Mouse (Mus musculus): Measurements from ENCODE around the gene BC107364. TPM values are rescaled to one million over a fixed set of nuclear protein-coding genes. Genes with fewer than 3 reads are reported as not detected.
"Not testable (repeated sequence)": the region's sequence is repeated elsewhere in the genome, so short reads cannot be mapped to it uniquely, and the experiment has no call there.

BC107364 gene
- total and polyA plus RNA-seq, 2 experiments from 2014 or later = not detected

- Histone ChIP-seq H3K36me3 (ENCODE audit: insufficient read depth, low read length) (no peaks in the 10 kb centered on the region), H3K4me2 (ENCODE audit: low read depth, low read length, poor library complexity, severe bottlenecking) (no peak overlapping the region), H3K9ac (replicated peaks; ENCODE audit: low read length, poor library complexity, severe bottlenecking) (no peak overlapping the region), H3K27ac (ENCODE audit: low read depth, low read length) (no peak overlapping the region), H3K27me3 (ENCODE audit: insufficient read depth, low read length) (no peaks in the 10 kb centered on the region), H3K4me1 (ENCODE audit: insufficient read depth, low read length) (no peaks in the 10 kb centered on the region), H3K9me3 (ENCODE audit: low read length) (no peaks in the 10 kb centered on the region), H3K4me3 (ENCODE audit: low read depth, low read length) (no peak overlapping the region)
- WGBS = 29% methylated on average over 9 of the region's 9 CpGs
- TF ChIP-seq CTCF (IDR thresholded peaks at IDR 0.05) = no peak
- DNase-seq (ENCODE audit: low spot score) (peak; percentile 8), ATAC-seq (ENCODE audit: low FRiP score) (no peak)
These were observed 28.2 kb downstream of the BC107364 start for GRCm38 (mm10) chr3:96423889-96424288.

- H3K9me3 ChIP-seq (ENCODE audit: low read length) = no peaks in the 10 kb centered on the region
- H3K4me1 ChIP-seq (ENCODE audit: insufficient read depth, low read length) = no peaks in the 10 kb centered on the region
- no peak for TF ChIP-seq CTCF (IDR thresholded peaks at IDR 0.05)
- H3K9ac ChIP-seq (replicated peaks; ENCODE audit: low read length, poor library complexity, severe bottlenecking) = no peak overlapping the region
- no peaks in the 10 kb centered on the region for H3K27me3 ChIP-seq (ENCODE audit: insufficient read depth, low read length)
- ATAC-seq (ENCODE audit: low FRiP score) (no peak), DNase-seq (ENCODE audit: low spot score) (no peak)
- H3K4me3 ChIP-seq (ENCODE audit: low read depth, low read length) = no peak overlapping the region
- no peak overlapping the region for H3K4me2 ChIP-seq (ENCODE audit: low read depth, low read length, poor library complexity, severe bottlenecking)
- WGBS = 56% methylated on average over 3 of the region's 3 CpGs
- no peak overlapping the region for H3K27ac ChIP-seq (ENCODE audit: low read depth, low read length)
- no peaks in the 10 kb centered on the region for H3K36me3 ChIP-seq (ENCODE audit: insufficient read depth, low read length)
These were observed 31.3 kb downstream of the BC107364 start for GRCm38 (mm10) chr3:96420796-96421195.

GRCm38 (mm10) chr3:96418902-96419301, 33.2 kb downstream of the BC107364 start:
- not testable (repeated sequence) for DNase-seq (ENCODE audit: low spot score); H3K27ac ChIP-seq (ENCODE audit: low read depth, low read length); H3K9me3 ChIP-seq (ENCODE audit: low read length); ATAC-seq (ENCODE audit: low FRiP score); H3K27me3 ChIP-seq (ENCODE audit: insufficient read depth, low read length); H3K4me3 ChIP-seq (ENCODE audit: low read depth, low read length); H3K4me1 ChIP-seq (ENCODE audit: insufficient read depth, low read length); H3K36me3 ChIP-seq (ENCODE audit: insufficient read depth, low read length); H3K4me2 ChIP-seq (ENCODE audit: low read depth, low read length, poor library complexity, severe bottlenecking); H3K9ac ChIP-seq (replicated peaks; ENCODE audit: low read length, poor library complexity, severe bottlenecking)
- WGBS = 68% methylated on average over 5 of the region's 5 CpGs

GRCm38 (mm10) chr3:96417850-96418815, 34.0 kb downstream of the BC107364 start:
- Histone ChIP-seq H3K9me3 (ENCODE audit: low read length) (no peaks in the 10 kb centered on the region), H3K4me3 (ENCODE audit: low read depth, low read length) (no peak overlapping the region), H3K4me1 (ENCODE audit: insufficient read depth, low read length) (no peaks in the 10 kb centered on the region), H3K27me3 (ENCODE audit: insufficient read depth, low read length) (0 out of 2 replicates have a peak, but pooled peaks cover under 1% of the 10 kb centered on the region), H3K4me2 (ENCODE audit: low read depth, low read length, poor library complexity, severe bottlenecking) (no peak overlapping the region), H3K27ac (ENCODE audit: low read depth, low read length) (no peak overlapping the region), H3K9ac (replicated peaks; ENCODE audit: low read length, poor library complexity, severe bottlenecking) (no peak overlapping the region), H3K36me3 (ENCODE audit: insufficient read depth, low read length) (no peaks in the 10 kb centered on the region)
- WGBS = 76% methylated on average over 7 of the region's 7 CpGs
- ATAC-seq (ENCODE audit: low FRiP score) (no peak), DNase-seq (ENCODE audit: low spot score) (no peak)
- no peak for TF ChIP-seq CTCF (IDR thresholded peaks at IDR 0.05)

GRCm38 (mm10) chr3:96416595-96416994, 35.5 kb downstream of the BC107364 start:
- Histone ChIP-seq H3K36me3 (ENCODE audit: insufficient read depth, low read length) (no peaks in the 10 kb centered on the region), H3K4me3 (ENCODE audit: low read depth, low read length) (no peak overlapping the region), H3K4me2 (ENCODE audit: low read depth, low read length, poor library complexity, severe bottlenecking) (no peak overlapping the region), H3K9ac (replicated peaks; ENCODE audit: low read length, poor library complexity, severe bottlenecking) (no peak overlapping the region), H3K27ac (ENCODE audit: low read depth, low read length) (no peak overlapping the region), H3K9me3 (ENCODE audit: low read length) (no peaks in the 10 kb centered on the region), H3K27me3 (ENCODE audit: insufficient read depth, low read length) (0 out of 2 replicates have a peak, but pooled peaks cover 3% of the 10 kb centered on the region), H3K4me1 (ENCODE audit: insufficient read depth, low read length) (no peaks in the 10 kb centered on the region)
- DNase-seq (ENCODE audit: low spot score) (no peak), ATAC-seq (ENCODE audit: low FRiP score) (no peak)
- WGBS = 94% methylated on average over 6 of the region's 6 CpGs
- TF ChIP-seq CTCF (IDR thresholded peaks at IDR 0.05) = no peak

- WGBS = 93% methylated on average over 2 of the region's 2 CpGs
These were observed 36.0 kb downstream of the BC107364 start for GRCm38 (mm10) chr3:96416056-96416455.

More at GRCm38 (mm10) chr3:96416056-96416455, 36.0 kb downstream of the BC107364 start:
- H3K4me2 ChIP-seq (ENCODE audit: low read depth, low read length, poor library complexity, severe bottlenecking) = no peak overlapping the region
- H3K9ac ChIP-seq (replicated peaks; ENCODE audit: low read length, poor library complexity, severe bottlenecking) = no peak overlapping the region
- H3K36me3 ChIP-seq (ENCODE audit: insufficient read depth, low read length) = no peaks in the 10 kb centered on the region
- peaks cover 8% of the 10 kb centered on the region; the same call in 1 of the 2 replicates for H3K27me3 ChIP-seq (ENCODE audit: insufficient read depth, low read length)
- no peaks in the 10 kb centered on the region for H3K4me1 ChIP-seq (ENCODE audit: insufficient read depth, low read length)
- no peak overlapping the region for H3K27ac ChIP-seq (ENCODE audit: low read depth, low read length)
- ATAC-seq (ENCODE audit: low FRiP score) (no peak), DNase-seq (ENCODE audit: low spot score) (no peak)
- H3K9me3 ChIP-seq (ENCODE audit: low read length) = no peaks in the 10 kb centered on the region
- H3K4me3 ChIP-seq (ENCODE audit: low read depth, low read length) = no peak overlapping the region
- no peak for TF ChIP-seq CTCF (IDR thresholded peaks at IDR 0.05)
